Mouse (Mus musculus) limb, embryonic 13.5 days (tissue): Measurements from ENCODE around the gene Alg3. TPM values are rescaled to one million over a fixed set of nuclear protein-coding genes. Genes with fewer than 3 reads are reported as not detected.

Experiments
- ATAC-seq: fragments of 200-750 bp; cut with Nextera tagmentation; 2 replicates; pipeline ENCODE4 v1.8.0; 2017; ENCODE audit warnings: low read depth, moderate number of reproducible peaks, moderate TSS enrichment; ENCODE audit not compliant: low FRiP score
- H3K27ac ChIP-seq: fragments of 300-500 bp; sonication (generic); 2 replicates; pipeline ENCODE4 v1.5.1; 2015; ENCODE audit warnings: inconsistent platforms, mild to moderate bottlenecking, moderate library complexity
- H3K27me3 ChIP-seq: fragments of 300-500 bp; sonication (generic); 2 replicates; pipeline ENCODE4 v1.6.1; 2015; ENCODE audit warnings: mild to moderate bottlenecking, inconsistent platforms
- H3K36me3 ChIP-seq: fragments of 300-500 bp; sonication (generic); 2 replicates; pipeline ENCODE4 v1.6.1; 2015; ENCODE audit warnings: inconsistent platforms, mild to moderate bottlenecking, moderate library complexity
- H3K4me1 ChIP-seq: fragments of 300-500 bp; sonication (generic); 2 replicates; pipeline ENCODE4 v1.6.1; 2015; ENCODE audit warnings: inconsistent platforms
- H3K4me2 ChIP-seq: fragments of 300-500 bp; sonication (generic); replicated peaks from 2 replicates; pipeline ENCODE4 v1.6.1; 2015; ENCODE audit warnings: inconsistent platforms, mild to moderate bottlenecking, moderate library complexity
- H3K4me3 ChIP-seq: fragments of 300-500 bp; sonication (generic); 2 replicates; pipeline ENCODE4 v1.5.1; 2015; ENCODE audit warnings: moderate library complexity, mild to moderate bottlenecking, inconsistent platforms
- H3K9ac ChIP-seq: fragments of 300-500 bp; sonication (generic); 2 replicates; pipeline ENCODE4 v1.6.1; 2015; ENCODE audit warnings: mild to moderate bottlenecking, inconsistent platforms
- H3K9me3 ChIP-seq: fragments of 300-500 bp; sonication (generic); 2 replicates; pipeline ENCODE4 v1.6.1; 2016; ENCODE audit warnings: inconsistent platforms
- WGBS: fragments of 180-500 bp; shearing (Covaris S2); methylation state at CpG from one replicate; pipeline ENCODE4 v1.1.7; 2015; 5-methylcytosine and 5-hydroxymethylcytosine counted together
- polyA plus RNA-seq: library from polyadenylated mRNA; unstranded; fragments of >200 nt; fragmentation: Nextera tagmentation; extraction: Ambion mirVana; gene quantifications from 2 replicates; pipeline ENCODE4 v1.2.1, GENCODE M21; 2015

The Alg3 gene
- polyA plus RNA-seq, 1 experiment from 2014 or later: 41.1 TPM

DNA sequence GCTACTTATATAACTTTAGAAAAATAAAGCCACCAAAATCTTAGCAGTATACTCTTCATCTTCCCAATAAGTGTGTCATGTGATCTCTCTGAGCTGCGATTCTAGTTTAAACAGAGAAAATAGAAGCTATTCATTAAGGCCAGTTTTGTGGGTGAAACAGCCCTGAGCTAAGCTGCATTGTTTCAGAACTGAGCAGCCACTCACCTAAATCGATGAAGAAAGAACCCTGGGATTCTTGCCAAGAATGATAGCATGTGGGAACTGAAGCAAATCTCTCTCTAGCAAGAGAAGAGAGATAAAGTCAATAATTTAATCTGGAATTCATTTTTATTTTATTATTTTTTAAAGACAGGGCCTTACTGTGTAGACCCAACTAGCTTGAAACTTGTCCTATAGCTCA is 11.7 kb upstream of the Alg3 start:
- Histone ChIP-seq H3K27ac (no peak overlapping the region), H3K9me3 (no peaks in the 10 kb centered on the region), H3K4me2 (no peak overlapping the region; the same call in 1 of the 2 replicates), H3K4me3 (no peak overlapping the region), H3K4me1 (peaks cover 32% of the 10 kb centered on the region), H3K9ac (no peak overlapping the region), H3K27me3 (peaks cover 41% of the 10 kb centered on the region), H3K36me3 (peaks cover 4% of the 10 kb centered on the region)
- WGBS: 65% methylated on average over 2 of the region's 2 CpGs
- no peak for ATAC-seq

GRCm38 (mm10) chr16:20621991-20622685 is 10.6 kb upstream of the Alg3 start:
- H3K9ac ChIP-seq: peak overlapping the region; percentile 75
- H3K4me1 ChIP-seq: peaks cover 32% of the 10 kb centered on the region
- peaks cover 12% of the 10 kb centered on the region for H3K36me3 ChIP-seq
- H3K4me2 ChIP-seq: peak overlapping the region; percentile 99
- ATAC-seq: peak; percentile 45
- peaks cover 49% of the 10 kb centered on the region for H3K27me3 ChIP-seq
- no peaks in the 10 kb centered on the region for H3K9me3 ChIP-seq
- under 1% methylated on average over 37 of the region's 37 CpGs for WGBS
- H3K27ac ChIP-seq: no peak overlapping the region
- peak overlapping the region; percentile 71 for H3K4me3 ChIP-seq

DNA sequence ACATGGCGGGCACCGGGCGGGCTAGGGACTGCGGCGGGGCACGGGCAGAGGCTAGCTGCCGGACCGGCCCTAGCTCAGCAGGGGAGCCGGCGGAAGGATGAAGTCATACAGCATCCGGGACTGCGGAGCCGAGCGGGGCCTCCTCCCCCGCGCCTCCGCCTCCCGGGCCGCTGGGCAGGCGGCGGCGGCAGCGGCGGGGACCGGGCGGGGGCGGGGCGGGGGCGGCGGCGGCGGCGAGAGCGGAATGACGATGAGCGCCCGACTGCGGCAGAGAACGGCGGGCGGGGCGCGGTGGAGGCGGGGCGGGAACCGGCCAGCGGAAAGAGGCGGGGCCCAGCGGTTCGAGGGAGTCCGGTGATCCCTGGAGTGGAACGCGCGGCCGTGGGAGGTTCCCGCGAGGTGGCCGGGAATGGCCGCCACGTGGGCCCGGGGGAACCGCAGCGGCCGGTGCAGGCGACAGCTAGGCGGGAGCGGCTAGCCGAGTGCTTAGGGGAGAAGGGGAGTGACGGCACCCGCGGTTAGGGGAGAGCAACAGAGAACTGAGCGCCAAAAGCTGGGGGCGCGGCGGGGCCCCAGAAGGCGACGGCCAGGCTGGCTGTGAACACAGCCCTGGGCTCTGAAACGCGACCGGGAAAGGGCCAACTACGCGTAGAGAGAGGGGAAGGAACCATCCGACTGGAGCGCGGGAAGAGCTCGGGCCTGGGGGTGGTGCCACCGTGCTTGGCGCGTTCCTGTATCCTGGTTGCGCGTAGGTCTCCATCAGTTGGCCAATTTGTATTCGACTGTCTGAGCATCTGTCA is 9.9 kb upstream of the Alg3 start, which contains the start of gene Camk2n2:
TSS of gene Camk2n2 (minus strand) at position 97 of the 800 bp plus-strand sequence.
- ATAC-seq: peak; percentile 53
- Histone ChIP-seq H3K27ac (no peak within 1 kb of the TSS), H3K9me3 (no peaks in the 10 kb centered on the region), H3K27me3 (peaks cover 49% of the 10 kb centered on the region), H3K36me3 (peaks cover 12% of the 10 kb centered on the region), H3K4me2 (peak within 1 kb of the TSS; percentile 99), H3K4me1 (peaks cover 32% of the 10 kb centered on the region), H3K9ac (peak within 1 kb of the TSS; percentile 75), H3K4me3 (peak within 1 kb of the TSS; percentile 71)
- under 1% methylated on average over 66 of the region's 92 CpGs for WGBS

DNA sequence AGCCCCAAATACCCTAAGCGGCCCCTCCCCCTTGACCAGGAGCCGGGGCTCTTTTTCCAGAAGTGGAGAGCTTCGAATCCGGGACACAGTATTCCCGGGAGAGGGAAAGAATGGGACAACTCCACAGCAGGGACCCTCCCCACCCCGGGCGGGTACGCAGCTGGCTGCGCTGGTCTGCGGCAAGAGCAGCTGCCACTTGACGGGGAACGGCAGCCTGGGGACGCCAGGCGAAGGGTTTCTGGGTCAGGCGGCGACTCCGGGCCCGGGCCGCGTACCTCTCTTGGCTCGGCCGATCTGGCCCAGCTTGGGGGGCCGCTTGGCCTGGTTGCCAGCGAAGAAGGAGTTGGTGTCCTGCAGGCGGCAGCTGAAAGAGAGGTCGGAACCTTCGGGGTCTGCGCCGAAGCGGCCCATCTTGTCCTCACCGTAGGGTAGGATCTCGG is 9.2 kb upstream of the Alg3 start:
- H3K4me2 ChIP-seq: peak overlapping the region; percentile 99
- H3K36me3 ChIP-seq: peaks cover 17% of the 10 kb centered on the region
- peaks cover 32% of the 10 kb centered on the region for H3K4me1 ChIP-seq
- peak overlapping the region; percentile 75 for H3K9ac ChIP-seq
- ATAC-seq: peak; percentile 1; the same call in 1 of the 2 replicates
- H3K9me3 ChIP-seq: no peaks in the 10 kb centered on the region
- H3K27ac ChIP-seq: no peak overlapping the region
- WGBS: under 1% methylated on average over 32 of the region's 32 CpGs
- peaks cover 49% of the 10 kb centered on the region for H3K27me3 ChIP-seq
- peak overlapping the region; percentile 71 for H3K4me3 ChIP-seq

DNA sequence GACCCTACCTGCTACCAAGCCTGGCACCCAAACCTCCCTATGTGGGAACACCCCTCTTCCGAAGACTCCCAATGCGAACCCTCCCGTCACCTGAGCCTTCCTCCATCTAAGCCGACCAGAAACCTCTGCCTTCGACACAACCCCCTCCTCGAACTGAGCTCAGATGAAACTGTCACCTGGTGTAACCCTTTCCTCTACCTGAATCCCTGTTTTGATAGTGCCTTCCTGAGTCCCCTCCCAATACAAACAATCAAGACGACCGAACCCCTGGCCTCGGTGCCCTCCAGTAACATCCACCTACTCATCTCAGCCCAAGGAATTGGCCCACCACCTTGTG is 8.8 kb upstream of the Alg3 start:
- Histone ChIP-seq H3K9ac (no peak overlapping the region), H3K27me3 (peaks cover 46% of the 10 kb centered on the region), H3K36me3 (peaks cover 17% of the 10 kb centered on the region), H3K4me3 (peak overlapping the region; percentile 71), H3K9me3 (no peaks in the 10 kb centered on the region), H3K4me1 (peaks cover 32% of the 10 kb centered on the region), H3K4me2 (peak overlapping the region; percentile 99), H3K27ac (no peak overlapping the region)
- WGBS: under 1% methylated on average over 9 of the region's 9 CpGs
- no peak for ATAC-seq

DNA sequence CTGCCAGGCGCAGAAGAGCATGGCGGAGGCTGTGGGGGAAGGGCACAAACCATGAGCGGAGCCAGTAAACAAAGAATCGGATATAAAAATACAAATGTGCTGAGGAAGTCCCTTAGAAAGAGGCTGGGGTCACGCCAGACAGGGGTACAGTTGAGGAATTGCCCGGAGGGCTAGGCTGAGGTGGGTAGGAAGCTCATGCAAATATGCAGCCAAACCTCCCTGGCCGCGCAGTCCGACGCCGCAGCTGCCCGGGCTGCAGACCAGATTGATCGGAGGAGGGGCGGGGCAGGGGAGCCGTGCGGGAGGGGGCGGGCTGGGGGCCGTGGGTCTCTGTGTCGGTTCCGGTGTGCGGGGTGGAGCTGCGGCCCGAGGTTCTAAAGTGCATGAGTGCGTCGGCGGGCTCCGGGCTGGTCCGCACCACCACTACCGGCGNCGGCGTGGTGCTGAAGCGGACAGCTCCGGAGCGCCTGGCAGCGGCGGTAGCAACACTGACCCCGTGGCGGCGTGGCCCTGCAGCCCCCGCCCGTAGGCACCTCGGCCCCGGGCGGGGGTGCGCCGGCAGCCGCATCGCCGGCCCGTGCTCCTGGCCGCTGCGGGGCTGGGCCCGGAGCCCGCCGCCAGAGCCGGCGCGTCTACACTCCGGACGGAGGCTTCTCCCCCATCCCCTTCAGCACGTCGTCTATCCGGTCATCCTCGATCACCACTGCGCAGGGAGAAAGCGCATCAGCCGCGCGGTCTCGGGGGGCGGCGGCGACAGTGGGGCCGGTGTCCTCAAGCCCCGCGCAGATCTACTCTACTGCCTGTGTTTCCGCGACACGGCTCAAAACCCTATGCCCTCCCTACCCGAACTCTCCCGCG is 8.2 kb upstream of the Alg3 start:
- no peaks in the 10 kb centered on the region for H3K9me3 ChIP-seq
- H3K4me3 ChIP-seq: peak overlapping the region; percentile 71
- no peak overlapping the region for H3K27ac ChIP-seq
- peak overlapping the region; percentile 99 for H3K4me2 ChIP-seq
- H3K9ac ChIP-seq: 0 out of 2 replicates have a peak overlapping the region, but pooled peaks have one; percentile 2
- peaks cover 32% of the 10 kb centered on the region for H3K4me1 ChIP-seq
- ATAC-seq: peak; percentile 43; the same call in 1 of the 2 replicates
- WGBS: 2% methylated on average over 75 of the region's 83 CpGs
- H3K36me3 ChIP-seq: peaks cover 17% of the 10 kb centered on the region
- peaks cover 44% of the 10 kb centered on the region for H3K27me3 ChIP-seq

DNA sequence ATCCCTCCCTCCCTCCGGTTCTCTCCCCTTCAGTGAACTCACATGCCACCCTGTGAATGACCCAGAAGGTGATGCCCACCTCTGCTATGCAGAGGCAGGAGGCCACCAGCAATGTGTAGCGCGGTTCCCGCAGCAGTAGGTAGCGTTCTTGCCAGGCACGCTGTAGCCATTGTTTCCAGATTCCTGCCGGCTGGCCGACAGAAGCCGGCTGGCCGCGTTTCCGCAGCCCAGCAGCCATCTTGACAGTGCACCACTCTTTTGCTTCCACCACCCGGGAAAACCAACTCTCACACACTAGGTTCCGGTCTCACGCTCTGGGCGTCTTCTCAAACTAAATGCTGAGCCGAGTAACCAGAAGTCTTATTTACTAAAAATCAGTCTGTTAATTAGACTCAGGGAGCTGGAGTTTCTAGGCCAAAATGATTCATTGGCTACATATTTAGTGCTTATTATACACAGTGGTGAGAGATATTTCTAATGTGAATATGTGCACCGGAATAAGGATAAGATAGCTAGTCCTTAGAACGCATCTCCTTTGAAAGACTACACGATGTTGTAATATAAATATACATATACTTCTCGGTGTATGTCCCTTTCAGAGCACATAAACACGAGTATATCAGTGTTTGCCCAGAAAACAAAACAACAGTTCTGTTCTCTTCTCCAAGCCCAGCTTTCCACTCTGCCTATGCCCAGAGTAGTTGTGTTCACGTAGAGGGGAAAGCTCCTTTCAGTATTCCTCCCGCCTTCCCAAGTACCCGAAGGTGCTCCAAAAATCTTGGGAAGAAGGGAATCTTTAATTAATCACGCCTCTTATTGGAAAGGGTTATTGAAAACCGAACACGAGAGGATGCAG is 806 bp downstream of the Alg3 start:
- peaks cover 14% of the 10 kb centered on the region for H3K4me1 ChIP-seq
- WGBS: under 1% methylated on average over 28 of the region's 28 CpGs
- H3K36me3 ChIP-seq: peaks cover 28% of the 10 kb centered on the region
- peak overlapping the region; percentile 97 for H3K4me2 ChIP-seq
- peak overlapping the region; percentile 76 for H3K4me3 ChIP-seq
- ATAC-seq: peak; percentile 41; the same call in 1 of the 2 replicates
- H3K27me3 ChIP-seq: no peaks in the 10 kb centered on the region
- H3K27ac ChIP-seq: peak overlapping the region; percentile 80
- no peaks in the 10 kb centered on the region for H3K9me3 ChIP-seq
- peak overlapping the region; percentile 83 for H3K9ac ChIP-seq

- Histone ChIP-seq H3K27me3 (no peaks in the 10 kb centered on the region), H3K4me3 (no peak overlapping the region), H3K9me3 (no peaks in the 10 kb centered on the region), H3K4me2 (no peak overlapping the region), H3K4me1 (peaks cover 4% of the 10 kb centered on the region), H3K27ac (no peak overlapping the region), H3K9ac (no peak overlapping the region), H3K36me3 (peaks cover 49% of the 10 kb centered on the region)
- 63% methylated on average over 9 of the region's 9 CpGs for WGBS
- ATAC-seq: no peak; the same call in 1 of the 2 replicates
Observed at GRCm38 (mm10) chr16:20604705-20605104, 6.8 kb downstream of the Alg3 start.

DNA sequence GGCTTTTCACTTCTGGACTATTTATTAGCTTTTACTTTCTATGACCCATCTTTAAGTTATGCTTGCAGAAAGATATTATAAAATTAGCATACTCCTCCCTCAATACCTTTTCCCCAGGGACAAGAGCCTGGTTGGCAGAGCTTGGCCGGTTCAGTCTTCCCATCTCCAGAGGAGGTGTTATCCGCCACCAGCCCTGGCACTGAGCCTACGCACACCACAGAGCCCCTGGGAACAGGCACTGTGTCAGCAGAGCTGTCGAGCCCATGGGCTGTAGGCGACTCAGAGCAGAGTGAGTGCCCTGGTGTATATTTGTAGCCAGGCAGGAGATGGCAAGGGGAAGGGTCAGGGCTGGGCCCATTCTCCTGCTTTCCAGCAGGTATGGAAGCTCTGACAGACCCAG is 11.0 kb downstream of the Alg3 start:
- peaks cover 19% of the 10 kb centered on the region for H3K36me3 ChIP-seq
- 0 out of 2 replicates have a peak, but pooled peaks cover under 1% of the 10 kb centered on the region for H3K27me3 ChIP-seq
- H3K4me3 ChIP-seq: no peak overlapping the region
- WGBS: 71% methylated on average over 5 of the region's 5 CpGs
- no peak overlapping the region for H3K27ac ChIP-seq
- no peak for ATAC-seq
- H3K9ac ChIP-seq: no peak overlapping the region
- H3K9me3 ChIP-seq: no peaks in the 10 kb centered on the region
- no peaks in the 10 kb centered on the region; the same call in 1 of the 2 replicates for H3K4me1 ChIP-seq
- H3K4me2 ChIP-seq: no peak overlapping the region

DNA sequence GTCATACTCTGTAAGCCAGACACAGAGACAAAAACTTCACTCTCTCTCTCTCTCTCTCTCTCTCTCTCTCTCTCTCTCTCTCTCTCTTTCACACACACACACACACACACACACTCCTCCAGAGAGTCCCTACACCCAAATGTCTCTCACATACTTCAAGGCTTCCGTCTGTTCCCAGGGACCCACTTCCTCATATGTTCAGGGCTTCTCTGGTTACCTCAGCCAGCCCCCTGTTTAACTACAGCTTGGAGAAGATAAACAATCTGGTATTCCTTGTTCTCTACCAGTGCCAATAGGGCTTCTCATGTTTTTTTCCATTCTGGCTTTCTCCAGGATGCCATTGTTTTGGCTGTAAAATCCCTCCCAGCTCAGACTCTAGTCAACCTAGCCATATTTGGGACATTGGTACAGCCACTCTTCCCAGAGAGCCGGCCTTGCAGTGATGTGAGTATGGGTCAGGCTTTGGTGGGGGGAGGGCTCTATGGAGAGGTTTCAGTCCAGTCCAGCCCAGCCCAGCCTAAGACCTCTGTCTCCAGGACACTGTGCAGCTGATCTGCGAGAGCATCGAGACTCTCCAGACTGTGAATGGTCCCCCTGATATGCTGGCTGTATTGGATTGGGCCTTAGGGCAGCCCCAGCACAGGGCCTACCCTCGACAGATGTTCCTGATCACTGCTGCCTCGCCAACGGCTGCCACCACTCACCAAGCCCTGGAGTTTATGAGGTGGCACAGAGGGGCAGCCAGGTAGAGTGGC is 14.7 kb downstream of the Alg3 start:
- no peaks in the 10 kb centered on the region for H3K4me1 ChIP-seq
- H3K4me3 ChIP-seq: no peak overlapping the region
- H3K36me3 ChIP-seq: no peaks in the 10 kb centered on the region
- no peak overlapping the region for H3K9ac ChIP-seq
- no peaks in the 10 kb centered on the region for H3K9me3 ChIP-seq
- no peak overlapping the region for H3K4me2 ChIP-seq
- no peak for ATAC-seq
- H3K27me3 ChIP-seq: peaks cover 37% of the 10 kb centered on the region
- no peak overlapping the region for H3K27ac ChIP-seq
- WGBS: 41% methylated on average over 7 of the region's 7 CpGs
